Mouse (Mus musculus) ES-Bruce4 (cell line): ENCODE data around the gene Rin3. TPM values are rescaled to one million over a fixed set of nuclear protein-coding genes. Genes with fewer than 3 reads are reported as not detected.

Experiments
- H3K27ac ChIP-seq: 2 replicates; pipeline ENCODE4 v1.5.1; 2012; ENCODE audit warnings: low read length, inconsistent platforms; ENCODE audit not compliant: insufficient read depth
- H3K27me3 ChIP-seq: 2 replicates; pipeline ENCODE4 v1.6.1; 2012; ENCODE audit warnings: mild to moderate bottlenecking, low read length, inconsistent platforms; ENCODE audit not compliant: control insufficient read depth, poor library complexity, insufficient read depth, severe bottlenecking
- H3K36me3 ChIP-seq: 2 replicates; pipeline ENCODE4 v1.6.1; 2012; ENCODE audit warnings: inconsistent platforms, mild to moderate bottlenecking, low read length, moderate library complexity; ENCODE audit not compliant: control insufficient read depth, poor library complexity, insufficient read depth, severe bottlenecking
- H3K4me1 ChIP-seq: one replicate; pipeline ENCODE4 v1.8.1; 2011; ENCODE audit warnings: low read length; ENCODE audit not compliant: control insufficient read depth, insufficient read depth
- H3K4me3 ChIP-seq: 2 replicates; pipeline ENCODE4 v1.5.1; 2011; ENCODE audit warnings: low read depth, mild to moderate bottlenecking, low read length
- H3K9ac ChIP-seq: 2 replicates; pipeline ENCODE4 v1.6.1; 2012; ENCODE audit warnings: low read depth, mild to moderate bottlenecking, inconsistent platforms; ENCODE audit not compliant: poor library complexity, severe bottlenecking
- H3K9me3 ChIP-seq: replicated peaks from 2 replicates; pipeline ENCODE4 v1.6.1; 2012; ENCODE audit warnings: mild to moderate bottlenecking, low read length, inconsistent platforms; ENCODE audit not compliant: control insufficient read depth, poor library complexity, insufficient read depth, severe bottlenecking
- CTCF ChIP-seq: IDR thresholded peaks from one replicate; pipeline ENCODE4 v1.8.1; 2011; ENCODE audit warnings: low read depth, low read length
- EP300 ChIP-seq: IDR thresholded peaks from 2 replicates; pipeline ENCODE4 v1.6.1; 2011; ENCODE audit warnings: low read depth, low read length; ENCODE audit not compliant: insufficient read depth
- POLR2A ChIP-seq: IDR thresholded peaks from one replicate; pipeline ENCODE4 v1.8.1; 2011; ENCODE audit warnings: low read length; ENCODE audit not compliant: insufficient read depth
- polyA plus RNA-seq: library from polyadenylated mRNA; stranded (reverse); fragments of >200 nt; gene quantifications from 2 replicates; pipeline ENCODE4 v1.2.4, GENCODE M21; 2011; ENCODE audit warnings: low read depth; ENCODE audit not compliant: missing spikeins, insufficient read depth, insufficient read length

Rin3 gene
- polyA plus RNA-seq, 1 experiment = 8.7 TPM

- H3K4me1 ChIP-seq = no peaks in the 10 kb centered on the region
- TF ChIP-seq POLR2A = no peak
- TF ChIP-seq EP300 = no peak
- no peak for TF ChIP-seq CTCF
- H3K9ac ChIP-seq = no peak overlapping the region
- H3K9me3 ChIP-seq = no peaks in the 10 kb centered on the region
- no peaks in the 10 kb centered on the region for H3K27me3 ChIP-seq
- no peaks in the 10 kb centered on the region for H3K36me3 ChIP-seq
- no peak overlapping the region for H3K4me3 ChIP-seq
- no peak overlapping the region for H3K27ac ChIP-seq
These were observed 16.4 kb downstream of the Rin3 start for GRCm38 (mm10) chr12:102299209-102299608.

- TF ChIP-seq POLR2A (no peak), EP300 (no peak), CTCF (no peak)
- Histone ChIP-seq H3K36me3 (no peaks in the 10 kb centered on the region), H3K4me1 (no peaks in the 10 kb centered on the region), H3K4me3 (no peak overlapping the region), H3K27ac (no peak overlapping the region), H3K27me3 (no peaks in the 10 kb centered on the region), H3K9ac (no peak overlapping the region), H3K9me3 (no peaks in the 10 kb centered on the region)
These were observed 18.7 kb downstream of the Rin3 start for GRCm38 (mm10) chr12:102301585-102301984.

GRCm38 (mm10) chr12:102302322-102302721 is 19.5 kb downstream of the Rin3 start:
- Histone ChIP-seq H3K9me3 (no peaks in the 10 kb centered on the region), H3K4me3 (no peak overlapping the region), H3K36me3 (no peaks in the 10 kb centered on the region), H3K4me1 (no peaks in the 10 kb centered on the region), H3K27ac (no peak overlapping the region), H3K27me3 (no peaks in the 10 kb centered on the region), H3K9ac (no peak overlapping the region)
- TF ChIP-seq POLR2A (no peak), EP300 (no peak), CTCF (no peak)

- no peaks in the 10 kb centered on the region for H3K36me3 ChIP-seq
- no peaks in the 10 kb centered on the region for H3K27me3 ChIP-seq
- TF ChIP-seq EP300 (no peak), POLR2A (no peak), CTCF (no peak)
- H3K4me3 ChIP-seq = no peak overlapping the region
- no peak overlapping the region for H3K27ac ChIP-seq
- no peaks in the 10 kb centered on the region for H3K4me1 ChIP-seq
- H3K9ac ChIP-seq = no peak overlapping the region
- no peaks in the 10 kb centered on the region for H3K9me3 ChIP-seq
These were observed 20.0 kb downstream of the Rin3 start for GRCm38 (mm10) chr12:102302831-102303351.

GRCm38 (mm10) chr12:102303867-102304266 is 21.0 kb downstream of the Rin3 start:
- Histone ChIP-seq H3K9ac (no peak overlapping the region), H3K36me3 (no peaks in the 10 kb centered on the region), H3K4me3 (no peak overlapping the region), H3K27ac (no peak overlapping the region), H3K9me3 (no peaks in the 10 kb centered on the region), H3K4me1 (no peaks in the 10 kb centered on the region), H3K27me3 (no peaks in the 10 kb centered on the region)
- no peak for TF ChIP-seq EP300
- TF ChIP-seq POLR2A = no peak
- TF ChIP-seq CTCF = no peak

GRCm38 (mm10) chr12:102305069-102305836 is 22.4 kb downstream of the Rin3 start:
- no peak overlapping the region for H3K9ac ChIP-seq
- H3K36me3 ChIP-seq = no peaks in the 10 kb centered on the region
- no peaks in the 10 kb centered on the region for H3K4me1 ChIP-seq
- no peak for TF ChIP-seq EP300
- no peaks in the 10 kb centered on the region for H3K27me3 ChIP-seq
- H3K4me3 ChIP-seq = no peak overlapping the region
- no peaks in the 10 kb centered on the region for H3K9me3 ChIP-seq
- no peak overlapping the region for H3K27ac ChIP-seq
